Mouse (Mus musculus): Measurements from ENCODE around the gene Mgat3. TPM values are rescaled to one million over a fixed set of nuclear protein-coding genes. Genes with fewer than 3 reads are reported as not detected.

Gene Mgat3
- total RNA-seq, 2 experiments from 2014 or later = 0.87 to 1.1 TPM

- no peak for DNase-seq
Observed at GRCm38 (mm10) chr15:80225796-80226195, 52.3 kb downstream of the Mgat3 start.

DNA sequence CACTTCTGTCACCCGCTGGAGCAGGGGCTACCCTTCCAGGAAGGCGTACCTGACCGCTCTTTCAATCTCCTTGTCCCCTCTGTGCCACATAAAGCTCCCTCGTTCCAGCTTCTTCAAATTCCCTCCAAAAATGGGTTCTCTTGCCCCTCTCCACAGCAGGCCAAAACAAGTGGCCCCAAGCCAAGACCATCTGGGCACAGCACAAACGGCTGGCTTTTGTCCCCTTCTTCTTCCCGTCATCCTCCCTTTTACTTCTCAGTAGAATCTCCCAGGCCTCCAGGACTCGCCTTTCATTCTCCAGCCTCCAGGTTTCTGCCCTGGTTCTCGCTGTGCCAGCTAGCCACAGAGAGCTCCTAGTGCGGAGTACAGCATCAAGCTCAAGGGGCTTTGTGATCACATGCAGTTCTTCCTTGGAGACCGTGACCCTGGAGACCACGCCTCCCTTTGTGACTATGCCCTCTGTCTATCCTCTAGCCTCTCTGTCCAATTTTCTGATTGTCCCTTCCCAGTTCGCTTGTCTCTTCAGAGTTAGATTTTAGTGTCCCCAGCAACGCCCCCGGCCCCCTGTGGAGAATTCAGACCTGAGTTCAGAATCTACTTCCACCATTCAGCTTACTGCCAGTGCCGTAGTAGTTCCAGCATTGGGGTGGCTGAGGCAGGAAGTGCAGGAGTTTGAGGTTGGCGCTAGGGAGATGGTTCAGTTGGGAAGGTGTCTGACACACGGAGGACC, 54.7 kb downstream of the Mgat3 start:
- no peak for DNase-seq

- DNase-seq = no peak
Observed at GRCm38 (mm10) chr15:80232331-80232730, 58.8 kb downstream of the Mgat3 start.

DNA sequence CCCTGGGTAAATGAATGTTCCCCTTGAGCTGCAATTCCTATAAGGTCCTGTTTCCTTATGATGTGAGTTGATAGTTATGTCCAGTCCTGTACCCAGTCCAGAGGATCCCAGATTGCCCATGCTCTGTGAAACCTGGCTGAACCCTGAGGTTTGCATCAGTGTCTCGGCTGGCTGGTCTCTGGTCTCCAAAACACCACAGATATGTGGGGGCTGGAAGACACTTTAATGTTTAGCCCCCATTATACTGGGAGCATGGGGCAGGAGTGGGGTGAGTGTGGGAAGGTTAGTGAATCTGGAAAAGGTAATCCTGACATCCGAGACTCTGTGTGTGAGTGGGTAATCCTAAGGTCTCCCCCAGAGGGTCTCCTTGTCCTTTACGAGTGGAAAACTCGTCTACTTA, 59.5 kb downstream of the Mgat3 start:
- DNase-seq = no peak

GRCm38 (mm10) chr15:80233733-80234509, 60.4 kb downstream of the Mgat3 start, which contains the start of gene Mief1:
Gene Mief1 (plus strand): TSS chr15:80234018.
- peak; percentile 98 for DNase-seq

DNA sequence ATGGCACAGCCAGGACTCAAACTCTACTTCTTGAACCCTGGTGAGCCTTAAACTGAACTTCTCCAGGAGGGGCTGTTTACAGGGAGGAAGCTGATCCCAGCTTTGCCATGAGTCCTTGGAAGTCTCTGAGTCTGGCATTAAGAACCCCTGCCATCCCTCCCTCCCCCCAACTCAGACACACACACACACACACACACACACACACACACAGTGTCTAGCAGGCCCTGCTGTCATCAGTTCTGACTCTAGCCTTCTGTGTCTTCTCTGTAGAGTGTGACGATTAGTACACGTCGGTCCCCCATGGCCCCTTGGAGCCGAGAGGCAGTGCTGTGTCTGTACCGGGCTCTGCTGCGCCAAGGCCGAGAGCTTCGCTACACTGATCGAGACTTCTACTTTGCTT, 62.0 kb downstream of the Mgat3 start, which contains the start of gene AC140267.1:
AC140267.1 (plus strand) TSS at position 301 of the 400 bp plus-strand sequence.
- DNase-seq = no peak

DNA sequence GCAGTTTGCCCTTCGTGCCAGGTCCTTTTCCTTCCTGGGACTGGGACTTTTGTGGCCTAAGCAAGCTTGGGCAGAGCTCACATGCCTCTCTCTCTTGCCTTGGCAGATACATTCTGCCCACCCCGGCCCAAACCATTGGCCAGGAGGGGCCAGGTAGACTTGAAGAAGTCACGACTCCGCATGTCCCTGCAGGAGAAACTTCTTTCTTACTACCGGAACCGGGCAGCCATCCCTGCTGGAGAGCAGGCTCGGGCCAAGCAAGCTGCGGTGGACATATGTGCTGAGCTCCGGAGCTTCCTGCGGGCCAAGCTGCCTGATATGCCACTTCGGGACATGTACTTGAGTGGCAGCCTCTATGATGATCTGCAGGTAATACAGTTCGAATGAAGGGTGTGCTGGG, 74.6 kb downstream of the Mgat3 start:
- no peak for DNase-seq

DNA sequence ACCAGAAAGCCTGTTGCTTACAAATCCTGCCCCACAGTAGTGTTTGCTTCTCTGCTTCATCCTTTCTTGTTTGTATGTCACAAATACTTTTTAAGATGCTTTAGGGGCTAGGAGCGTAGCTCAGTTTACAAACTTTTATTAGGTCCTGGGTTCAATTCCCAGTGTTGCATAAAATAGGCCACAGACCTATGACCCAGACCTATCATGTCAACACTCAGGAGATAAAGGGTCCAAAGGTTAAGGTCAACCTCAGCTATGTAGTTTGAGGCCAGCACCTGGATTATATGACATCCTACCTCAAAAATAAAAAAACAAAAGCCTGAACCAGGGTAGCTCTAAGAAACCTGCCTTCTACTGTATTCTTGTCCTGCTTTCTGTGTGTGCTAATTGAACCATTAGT, 75.1 kb downstream of the Mgat3 start:
- no peak for DNase-seq

DNA sequence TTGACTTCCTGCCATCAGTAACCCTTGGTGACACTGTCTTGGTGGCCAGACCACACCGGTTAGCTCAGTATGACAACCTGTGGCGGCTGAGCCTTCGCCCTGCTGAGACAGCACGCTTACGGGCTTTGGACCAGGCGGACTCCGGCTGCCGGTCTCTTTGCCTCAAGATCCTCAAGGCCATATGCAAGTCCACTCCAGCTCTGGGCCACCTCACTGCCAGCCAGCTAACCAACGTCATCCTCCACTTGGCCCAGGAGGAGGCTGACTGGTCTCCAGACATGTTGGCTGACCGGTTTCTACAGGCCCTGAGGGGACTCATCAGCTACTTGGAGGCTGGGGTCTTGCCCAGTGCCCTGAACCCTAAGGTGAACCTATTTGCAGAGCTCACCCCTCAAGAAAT, 76.2 kb downstream of the Mgat3 start:
- DNase-seq = no peak

- DNase-seq = no peak
Observed at GRCm38 (mm10) chr15:80250586-80250985, 77.1 kb downstream of the Mgat3 start.

DNA sequence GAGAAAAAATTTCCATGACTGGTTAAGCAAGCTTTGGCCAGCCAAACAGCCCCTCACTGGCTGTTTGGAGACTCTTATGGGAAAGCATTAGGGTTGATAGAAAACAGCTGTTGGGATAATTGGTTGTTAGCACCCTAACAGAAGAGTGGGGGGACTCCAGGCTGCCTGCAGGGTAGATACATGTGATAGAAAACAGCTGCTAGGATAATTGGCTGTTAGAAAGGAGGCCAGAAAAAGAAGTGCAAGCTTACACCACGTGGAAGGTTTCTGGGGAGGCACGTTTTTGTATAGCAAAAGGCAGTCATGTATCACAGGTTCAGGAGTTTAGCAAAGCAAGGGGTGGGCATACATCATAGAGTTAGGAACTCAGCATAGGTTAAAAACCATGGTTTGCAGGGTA, 80.0 kb downstream of the Mgat3 start:
- DNase-seq = no peak

GRCm38 (mm10) chr15:80254207-80254606, 80.7 kb downstream of the Mgat3 start:
- no peak for DNase-seq

- peak; percentile 99 for DNase-seq
Observed at GRCm38 (mm10) chr15:80254847-80255645, 81.5 kb downstream of the Mgat3 start, which contains the start of gene Atf4. Gene Atf4 (plus strand): TSS chr15:80255184.

GRCm38 (mm10) chr15:80255646-80256121, 82.2 kb downstream of the Mgat3 start:
- peak; percentile 87 for DNase-seq

GRCm38 (mm10) chr15:80256242-80256641, 82.7 kb downstream of the Mgat3 start:
- DNase-seq = no peak

DNA sequence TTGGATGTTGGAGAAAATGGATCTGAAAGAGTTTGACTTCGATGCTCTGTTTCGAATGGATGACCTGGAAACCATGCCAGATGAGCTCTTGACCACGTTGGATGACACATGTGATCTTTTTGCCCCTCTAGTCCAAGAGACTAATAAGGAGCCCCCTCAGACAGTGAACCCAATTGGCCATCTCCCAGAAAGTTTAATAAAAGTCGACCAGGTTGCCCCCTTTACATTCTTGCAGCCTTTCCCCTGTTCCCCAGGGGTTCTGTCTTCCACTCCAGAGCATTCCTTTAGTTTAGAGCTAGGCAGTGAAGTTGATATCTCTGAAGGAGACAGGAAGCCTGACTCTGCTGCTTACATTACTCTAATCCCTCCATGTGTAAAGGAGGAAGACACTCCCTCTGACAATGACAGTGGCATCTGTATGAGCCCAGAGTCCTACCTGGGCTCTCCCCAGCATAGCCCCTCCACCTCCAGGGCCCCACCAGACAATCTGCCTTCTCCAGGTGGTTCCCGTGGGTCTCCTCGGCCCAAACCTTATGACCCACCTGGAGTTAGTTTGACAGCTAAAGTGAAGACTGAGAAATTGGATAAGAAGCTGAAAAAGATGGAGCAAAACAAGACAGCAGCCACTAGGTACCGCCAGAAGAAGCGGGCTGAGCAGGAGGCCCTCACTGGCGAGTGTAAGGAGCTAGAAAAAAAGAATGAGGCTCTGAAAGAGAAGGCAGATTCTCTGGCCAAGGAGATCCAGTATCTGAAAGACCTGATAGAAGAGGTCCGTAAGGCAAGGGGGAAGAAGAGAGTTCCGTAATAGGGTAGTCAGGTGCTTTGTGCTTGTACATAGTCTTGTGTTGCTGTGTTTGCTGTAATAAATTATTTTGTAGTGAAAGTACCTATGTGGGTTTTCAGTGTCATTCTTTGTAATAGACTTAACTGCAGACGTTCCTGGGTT, 83.4 kb downstream of the Mgat3 start:
- no peak for DNase-seq

- no peak for DNase-seq
Observed at GRCm38 (mm10) chr15:80257602-80258239, 84.2 kb downstream of the Mgat3 start.

- no peak for DNase-seq
Observed at GRCm38 (mm10) chr15:80258240-80259170, 85.0 kb downstream of the Mgat3 start.

- no peak for DNase-seq
Observed at GRCm38 (mm10) chr15:80259406-80260045, 86.0 kb downstream of the Mgat3 start.

Data from gastrocnemius, postnatal 25 days (tissue).